Mouse (Mus musculus) cerebellum, adult 8-10 months (tissue): Measurements from ENCODE around the gene Znrf4.
A peak's percentile ranks its signal among the peaks of the same experiment; 100 is the strongest.

Experiments used
- DNase-seq: peaks from one replicate; pipeline ENCODE4 v3.0.0; 2022

Znrf4 gene

DNA sequence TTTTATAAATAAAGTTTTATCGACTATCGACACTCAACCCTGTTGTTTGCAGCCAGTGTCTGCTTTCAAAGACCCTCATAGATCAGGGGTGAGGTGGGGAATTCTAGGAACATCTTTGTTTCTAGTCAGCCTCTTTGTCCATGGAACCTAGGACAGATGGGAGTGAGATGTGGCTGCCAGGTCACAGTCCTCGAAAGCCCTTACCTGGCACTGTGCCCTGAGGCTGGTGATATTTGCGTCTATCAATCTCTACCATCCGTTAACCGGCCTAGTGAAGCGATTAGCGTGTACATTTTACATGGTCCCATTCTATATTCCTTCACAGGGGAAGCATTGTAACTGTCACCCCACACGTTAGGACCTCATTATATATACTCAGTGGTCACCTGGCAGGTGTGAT, 26.3 kb downstream of the Znrf4 start:
- no peak for DNase-seq

- no peak for DNase-seq
Measured at GRCm38 (mm10) chr17:56485118-56485517, 27.1 kb downstream of the Znrf4 start.

DNA sequence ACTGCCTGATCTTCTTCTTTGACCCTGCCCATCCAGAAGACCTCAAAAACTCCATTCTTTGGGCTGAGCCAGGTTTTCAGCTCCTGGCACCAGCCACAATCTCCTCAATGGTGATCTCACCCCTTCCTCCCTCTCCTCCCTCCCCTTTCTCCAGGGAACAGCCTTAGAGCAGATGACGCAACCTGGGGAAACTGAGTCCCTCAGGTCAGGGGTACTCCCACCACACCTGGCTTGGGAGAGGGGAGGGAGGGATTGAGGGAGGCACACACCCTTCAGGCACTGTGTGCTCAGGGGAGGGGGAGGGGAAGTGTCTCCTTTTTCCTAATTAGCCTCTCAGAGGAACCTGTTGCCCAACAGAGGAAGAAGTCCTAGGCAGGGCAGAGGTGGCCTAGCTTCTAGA, 29.6 kb downstream of the Znrf4 start:
- DNase-seq: no peak

GRCm38 (mm10) chr17:56479358-56479757, 32.9 kb downstream of the Znrf4 start:
- DNase-seq: peak; percentile 78

GRCm38 (mm10) chr17:56478191-56478611, 34.0 kb downstream of the Znrf4 start:
- DNase-seq: no peak

DNA sequence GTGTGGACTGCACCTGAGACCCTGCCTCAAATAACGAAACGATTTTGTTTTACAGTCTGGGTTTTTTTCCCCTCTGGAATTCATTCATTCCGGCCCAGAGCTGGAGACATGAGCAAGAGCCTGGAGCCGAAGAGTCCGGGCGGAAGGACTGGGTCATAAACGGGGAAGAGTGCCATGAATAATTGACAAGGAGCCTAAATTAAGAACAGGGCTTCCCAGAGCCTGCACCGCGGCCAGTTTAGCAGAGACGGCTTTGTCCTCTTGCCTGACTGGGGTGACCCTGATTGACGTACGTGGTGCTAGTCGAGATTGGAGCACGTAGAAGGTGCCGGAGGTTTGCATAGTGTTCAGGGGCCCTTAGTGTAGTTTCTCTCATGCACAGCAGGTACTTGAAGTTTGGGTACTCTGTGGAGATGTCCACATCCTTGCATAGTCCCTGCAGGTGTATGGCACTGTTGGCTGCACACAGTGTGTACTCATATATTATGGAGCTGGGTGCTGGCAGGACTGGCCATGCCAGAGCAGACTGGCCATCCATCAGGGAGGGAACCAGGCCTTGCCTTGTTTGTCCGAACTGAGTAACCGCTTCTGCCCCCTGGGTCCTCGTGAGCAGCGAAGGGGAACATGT, 34.9 kb downstream of the Znrf4 start:
- no peak for DNase-seq

DNA sequence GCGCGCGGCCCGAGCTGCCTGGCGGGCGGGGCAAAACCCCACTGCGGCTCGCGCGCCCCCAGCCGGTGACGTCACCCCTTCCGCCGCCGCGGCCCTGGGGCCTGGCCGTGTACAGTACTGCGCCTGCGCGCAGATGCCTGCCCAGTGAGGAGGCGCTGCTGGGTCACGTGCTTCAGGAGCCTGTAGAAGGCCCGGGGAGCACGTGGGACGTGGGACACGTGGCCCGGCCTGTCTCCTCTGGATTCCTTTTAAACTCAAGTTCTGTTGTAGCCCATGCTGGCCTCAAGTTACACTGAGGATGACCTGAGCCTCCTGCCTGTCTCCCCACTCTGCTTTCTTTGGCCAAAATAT, 35.9 kb downstream of the Znrf4 start, which contains the start of gene Ptprs:
TSS of gene Ptprs (minus strand) at position 82 of the 351 bp plus-strand sequence.
- DNase-seq: peak; percentile 97

DNA sequence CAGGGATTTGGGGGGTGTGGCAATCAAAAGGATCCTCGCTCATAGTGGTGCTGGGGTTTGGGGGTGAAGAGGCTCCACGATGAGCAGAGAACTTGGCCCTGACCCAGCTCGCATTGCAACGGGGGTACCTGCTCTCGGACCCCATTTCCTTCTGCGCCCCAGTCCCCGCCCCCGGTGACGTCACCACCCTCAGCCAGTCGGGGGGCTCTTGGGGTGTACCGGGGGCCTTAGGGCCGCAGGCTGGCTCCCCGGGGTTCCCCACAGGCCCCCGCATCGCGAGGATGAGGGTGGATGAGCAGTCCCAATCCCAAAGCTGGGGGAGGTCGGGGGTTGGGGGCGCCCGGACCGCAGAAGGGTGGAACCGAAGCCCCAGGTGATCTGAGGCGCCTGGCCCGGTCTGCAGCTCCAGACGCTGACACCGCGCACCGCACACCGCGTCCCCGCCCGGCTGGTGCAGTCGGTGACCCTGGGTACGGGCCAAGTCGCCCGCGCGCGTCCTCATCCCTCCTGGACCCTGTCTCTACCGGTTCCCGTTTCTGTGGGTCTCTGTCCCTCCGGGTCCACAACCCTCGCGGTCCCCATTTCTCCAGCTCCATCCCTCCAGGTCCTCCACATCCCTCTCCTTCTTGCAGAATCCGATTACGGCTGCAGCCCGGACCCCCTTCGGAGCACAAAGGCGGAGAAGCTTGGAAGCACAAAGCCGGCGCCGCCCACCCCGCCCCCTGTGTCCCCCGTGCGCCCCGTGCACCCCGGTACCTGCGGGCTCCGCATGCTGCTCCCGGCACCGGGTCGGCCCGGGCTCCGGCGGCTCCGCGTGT, 36.4 kb downstream of the Znrf4 start:
- DNase-seq: peak; percentile 74

DNA sequence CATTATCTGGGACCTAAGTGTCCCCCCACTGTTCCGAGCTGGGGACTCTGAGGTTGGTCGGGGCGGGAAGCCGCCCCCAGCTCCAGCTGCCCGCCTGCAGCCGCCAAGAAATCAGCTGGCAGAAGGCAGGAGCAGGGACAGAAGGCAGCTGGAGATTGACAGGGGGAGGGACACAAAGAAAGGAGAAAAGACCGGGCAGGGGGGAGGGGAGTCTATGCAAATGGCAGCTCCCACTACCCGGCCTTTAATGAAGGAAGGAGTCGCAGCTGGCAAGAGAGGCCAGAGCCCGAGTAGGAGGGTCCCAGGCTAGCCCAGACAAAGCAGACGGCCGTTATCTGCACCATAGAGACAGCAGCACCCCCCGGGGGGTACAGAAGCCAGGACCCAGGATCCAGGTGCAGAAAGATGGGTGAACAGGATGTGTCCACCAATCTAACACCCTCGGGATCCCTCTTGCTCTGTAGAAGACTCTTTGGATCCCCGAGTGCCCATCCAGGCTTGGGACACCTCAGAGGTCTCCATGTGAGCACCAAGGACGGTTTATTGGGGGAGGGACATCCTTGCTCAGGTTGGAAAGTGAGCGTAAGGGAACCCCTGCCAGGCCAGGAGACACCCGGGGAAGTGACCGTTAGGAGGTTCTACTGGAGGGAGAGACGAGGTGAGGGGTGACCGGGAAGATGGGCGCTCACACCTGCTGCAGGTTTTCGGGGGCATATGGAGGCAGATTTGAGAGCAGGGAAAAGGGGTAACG, 37.2 kb downstream of the Znrf4 start:
- DNase-seq: no peak

DNA sequence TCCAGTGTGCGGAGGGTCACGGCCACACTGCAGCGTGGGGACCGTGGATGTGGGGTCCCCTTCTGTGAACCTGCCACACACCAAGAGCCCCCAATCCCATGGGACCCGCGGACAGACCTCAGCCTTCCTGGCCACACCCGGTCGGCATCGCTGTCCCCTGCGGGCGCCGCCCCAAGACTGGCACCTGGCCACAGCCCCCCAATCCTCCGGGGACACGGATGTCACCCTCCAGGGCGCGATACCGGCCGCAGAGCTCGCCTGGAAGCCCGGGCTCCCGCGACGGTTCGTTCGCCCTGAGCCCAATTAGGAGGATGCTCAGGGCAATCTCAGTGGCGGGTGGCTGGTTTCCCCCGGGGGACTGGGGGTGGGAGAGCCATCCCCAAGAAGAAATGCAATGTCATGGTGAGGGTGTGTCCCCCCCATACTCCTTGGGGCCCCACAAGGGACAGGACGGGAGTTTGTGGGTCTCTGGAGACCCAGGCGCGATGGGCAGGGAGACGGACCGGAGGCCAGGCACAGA, 37.9 kb downstream of the Znrf4 start:
- no peak for DNase-seq

- no peak for DNase-seq
Measured at GRCm38 (mm10) chr17:56473611-56473905, 38.7 kb downstream of the Znrf4 start.

- DNase-seq: no peak
Measured at GRCm38 (mm10) chr17:56472733-56473610, 39.3 kb downstream of the Znrf4 start.

GRCm38 (mm10) chr17:56472121-56472520, 40.1 kb downstream of the Znrf4 start:
- no peak for DNase-seq

- no peak for DNase-seq
Measured at GRCm38 (mm10) chr17:56471136-56471535, 41.1 kb downstream of the Znrf4 start.

- DNase-seq: no peak
Measured at GRCm38 (mm10) chr17:56470571-56470970, 41.7 kb downstream of the Znrf4 start.

GRCm38 (mm10) chr17:56470001-56470436, 42.2 kb downstream of the Znrf4 start:
- DNase-seq: no peak

DNA sequence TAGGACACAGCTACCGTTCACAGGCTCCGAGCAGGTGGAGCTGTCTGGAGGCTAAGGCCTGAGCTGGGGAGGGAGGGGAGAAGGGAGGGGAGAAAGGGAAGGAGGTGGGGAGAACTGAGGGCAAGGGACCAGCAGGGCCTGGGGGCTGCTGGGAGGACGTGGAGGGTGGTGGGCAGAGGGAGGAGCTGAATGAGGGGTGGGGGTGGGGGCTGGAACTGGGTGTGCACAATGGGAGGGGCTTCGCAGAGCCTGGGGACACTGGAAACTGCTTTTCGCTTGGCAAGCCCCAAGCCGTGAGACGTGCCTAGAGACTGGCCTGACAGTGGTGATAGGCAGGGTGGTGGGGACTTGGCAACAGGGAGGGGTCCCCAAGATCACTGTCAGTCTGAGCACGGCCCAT, 43.0 kb downstream of the Znrf4 start:
- no peak for DNase-seq

GRCm38 (mm10) chr17:56468870-56469269, 43.4 kb downstream of the Znrf4 start:
- DNase-seq: no peak

DNA sequence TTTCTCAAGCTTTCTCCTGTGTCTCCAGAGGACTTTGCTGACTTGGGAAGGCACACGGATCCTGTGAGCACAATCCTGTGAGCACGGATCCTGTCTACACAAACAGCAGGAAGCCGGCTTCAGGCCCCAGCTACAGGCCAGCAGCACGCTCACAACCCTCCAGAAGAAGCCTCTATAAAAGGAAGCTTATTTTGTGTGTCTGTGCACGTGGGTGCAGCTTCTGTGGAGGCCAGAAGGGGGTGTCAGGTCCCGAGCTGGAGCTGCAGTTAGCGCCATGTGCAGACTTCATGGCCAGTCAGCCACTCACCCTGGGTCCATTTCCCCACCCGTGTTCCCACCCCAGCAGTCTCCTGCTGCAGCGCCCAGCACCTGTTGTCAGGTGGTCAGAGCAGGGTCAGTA, 43.9 kb downstream of the Znrf4 start:
- no peak for DNase-seq

DNA sequence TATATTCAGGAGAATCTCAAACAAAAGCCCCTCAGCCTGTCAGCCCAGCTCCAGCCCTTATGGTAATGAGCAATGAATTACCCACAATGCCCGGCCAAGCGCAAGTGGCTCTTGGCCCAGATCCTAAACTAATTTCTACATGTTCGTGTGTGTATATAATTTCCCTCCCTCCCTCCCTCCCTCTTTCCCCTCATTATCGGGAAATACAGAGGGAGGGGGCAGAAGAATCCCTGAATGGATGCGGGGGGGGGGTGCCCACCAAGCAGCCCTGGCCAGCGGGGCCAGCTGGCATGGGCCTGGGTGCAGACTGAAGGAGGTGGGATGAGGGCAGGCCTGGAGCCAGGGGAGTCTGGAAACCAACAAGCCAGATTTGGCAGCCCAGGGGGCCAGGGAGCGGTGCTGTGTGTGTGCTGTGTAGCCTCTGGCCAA, 44.8 kb downstream of the Znrf4 start:
- no peak for DNase-seq

- no peak for DNase-seq
Measured at GRCm38 (mm10) chr17:56466747-56467146, 45.5 kb downstream of the Znrf4 start.

DNA sequence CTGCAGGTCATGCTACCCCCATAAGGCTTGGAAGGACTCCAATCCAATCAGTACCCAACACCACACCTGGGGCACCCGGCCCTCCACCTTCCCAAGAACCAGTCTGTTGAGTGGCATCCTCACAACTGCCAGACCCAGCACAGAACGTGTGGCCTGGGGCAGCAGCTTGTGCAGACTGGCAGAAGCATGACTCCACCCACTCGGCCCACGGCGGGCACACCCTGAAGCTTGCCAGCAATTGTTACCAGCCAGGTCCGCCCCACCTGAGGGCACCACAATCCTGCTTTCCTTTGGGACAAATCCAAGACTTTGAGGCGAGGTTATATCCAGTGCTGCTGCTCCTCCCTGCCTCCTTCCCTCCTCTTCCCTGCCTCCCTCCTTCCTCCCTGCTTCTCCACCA, 47.4 kb downstream of the Znrf4 start:
- DNase-seq: no peak

DNA sequence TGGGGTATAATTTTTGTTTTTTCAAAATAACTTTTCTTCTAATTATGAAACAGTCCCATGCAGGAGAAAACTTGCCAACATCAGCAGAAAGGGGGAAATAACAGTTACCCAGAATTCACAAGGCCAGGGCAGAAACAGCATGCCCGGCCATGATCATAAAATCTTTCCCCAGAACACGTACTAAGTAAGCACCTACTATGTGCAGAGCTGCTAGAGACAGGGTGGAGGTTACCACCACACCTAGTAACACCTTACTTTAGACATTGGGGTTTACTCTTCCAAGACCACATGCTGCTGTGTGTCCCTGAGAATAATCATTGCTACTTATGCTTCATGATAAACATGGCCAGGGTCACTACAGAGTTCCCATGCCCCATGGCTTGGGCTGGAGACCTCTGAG, 47.9 kb downstream of the Znrf4 start:
- DNase-seq: no peak
